Mouse (Mus musculus) megakaryocyte, adult 5-6 weeks (primary cell): ENCODE results near the gene Itsn2. TPM values are rescaled to one million over a fixed set of nuclear protein-coding genes. Genes with fewer than 3 reads are reported as not detected.
"Not testable (repeated sequence)": the region's sequence is repeated elsewhere in the genome, so short reads cannot be mapped to it uniquely, and the experiment has no call there.

ENCODE experiments used
- ATAC-seq: 2 replicates; pipeline ENCODE4 v1.8.0; 2016; ENCODE audit warnings: mild to moderate bottlenecking, inconsistent platforms; ENCODE audit not compliant: poor library complexity, severe bottlenecking
- total RNA-seq, 2 experiments: library from RNA; stranded (forward) in 1 of 2; stranded (reverse) in 1 of 2; fragments of 153-499, 151-499 nt in 1 of 2; fragments of 221-1000, 200-1000 nt in 1 of 2; gene quantifications; 2 replicates each; pipeline versions ENCODE4 v1.2.3 to v1.2.4; 2015 to 2017

Itsn2 gene
- total RNA-seq, 2 experiments from 2014 or later = 94.6 to 201 TPM

DNA sequence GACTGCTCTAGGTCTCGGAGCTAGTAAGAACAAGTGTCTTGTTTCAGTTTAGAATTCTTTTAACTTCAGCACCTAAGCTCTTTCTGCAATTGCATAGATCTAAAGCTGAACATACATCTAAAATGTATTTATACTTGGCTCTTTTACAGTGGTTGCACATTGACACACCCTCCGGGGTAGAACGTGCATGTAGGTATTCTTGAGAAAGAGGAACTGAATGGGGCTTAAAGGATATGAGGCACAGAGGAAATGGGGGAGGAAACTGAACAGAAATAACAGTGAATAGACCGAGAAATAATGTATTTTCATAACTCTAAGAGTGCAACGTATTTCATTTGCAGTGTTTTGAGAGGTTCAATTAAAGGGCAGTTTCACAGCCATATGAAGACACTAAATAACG is 2.6 kb downstream of the Itsn2 start:
- ATAC-seq = peak; percentile 58

DNA sequence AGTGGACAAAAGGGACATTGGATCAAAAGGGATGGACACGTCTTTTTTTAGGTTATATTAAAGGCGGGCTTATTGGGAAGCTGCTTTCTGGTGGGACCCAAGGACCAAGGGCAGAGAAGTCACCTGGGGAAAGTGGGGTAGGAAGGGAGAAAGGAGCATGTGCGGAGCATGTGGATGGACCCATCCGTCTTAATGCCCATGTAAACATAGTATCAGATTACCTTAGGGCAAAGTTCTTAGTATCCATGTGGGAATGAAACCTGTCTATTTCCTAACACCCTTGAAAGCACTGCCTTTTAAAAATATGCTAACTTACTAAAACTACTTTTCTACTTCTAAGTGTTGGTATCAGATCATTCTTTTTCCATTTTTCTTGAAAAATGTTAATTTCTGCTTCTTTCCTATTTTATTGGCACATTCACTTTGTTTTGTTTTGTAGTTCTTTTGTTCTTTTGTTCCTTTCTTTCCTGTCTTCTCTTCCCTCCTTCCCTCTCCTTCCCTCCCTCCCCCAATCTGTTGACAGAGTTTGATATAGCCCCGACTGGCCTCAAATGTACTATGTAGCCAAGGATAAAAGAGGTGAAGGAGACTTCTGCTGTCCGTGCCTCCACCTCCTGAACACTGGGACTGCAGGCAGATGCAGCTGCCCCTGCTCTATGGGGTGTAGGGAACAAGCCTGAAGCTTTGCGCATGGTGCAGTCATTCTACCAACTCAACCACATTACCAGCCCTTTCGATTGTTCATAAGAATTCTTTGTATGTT is 6.4 kb downstream of the Itsn2 start:
- ATAC-seq = no peak

DNA sequence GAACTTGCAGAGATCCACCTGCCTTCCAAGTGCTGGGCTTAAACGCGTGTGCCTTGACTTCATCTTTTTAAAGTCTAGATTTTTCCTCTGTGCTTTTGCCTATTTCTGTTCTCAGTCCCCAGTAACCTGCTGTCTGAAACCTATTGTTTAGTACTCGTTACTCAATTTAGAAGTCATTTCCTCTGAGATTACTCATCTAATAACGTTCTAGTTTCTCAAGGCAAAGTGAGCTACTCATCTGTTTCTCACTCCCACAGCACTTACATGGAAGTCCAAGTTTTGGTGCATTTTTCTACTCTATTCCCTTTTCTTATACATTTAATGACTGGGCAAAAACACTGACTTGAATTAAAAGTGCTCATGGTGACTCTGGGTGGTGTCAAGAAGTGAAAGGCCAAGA is 7.3 kb downstream of the Itsn2 start:
- no peak; the same call in 1 of the 2 replicates for ATAC-seq

DNA sequence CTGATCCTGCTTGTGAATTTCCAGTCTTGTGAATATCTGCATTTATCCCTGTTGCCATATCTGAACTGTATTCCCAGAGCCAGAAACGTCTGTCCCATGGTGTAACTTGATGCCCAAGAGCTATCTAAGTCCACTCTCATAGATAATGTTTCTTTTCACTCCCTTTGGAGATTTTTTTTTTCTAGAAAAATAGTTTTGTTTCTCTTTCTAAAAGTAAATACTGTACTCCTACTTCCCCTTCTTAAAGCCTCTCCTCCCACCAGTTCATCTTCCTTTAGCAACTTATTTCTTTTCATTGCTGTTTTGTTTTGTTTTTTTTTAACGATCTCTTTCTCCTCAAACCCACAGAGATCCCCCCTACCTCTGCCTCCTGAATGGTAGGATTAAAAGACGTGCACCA is 14.2 kb downstream of the Itsn2 start:
- no peak for ATAC-seq

DNA sequence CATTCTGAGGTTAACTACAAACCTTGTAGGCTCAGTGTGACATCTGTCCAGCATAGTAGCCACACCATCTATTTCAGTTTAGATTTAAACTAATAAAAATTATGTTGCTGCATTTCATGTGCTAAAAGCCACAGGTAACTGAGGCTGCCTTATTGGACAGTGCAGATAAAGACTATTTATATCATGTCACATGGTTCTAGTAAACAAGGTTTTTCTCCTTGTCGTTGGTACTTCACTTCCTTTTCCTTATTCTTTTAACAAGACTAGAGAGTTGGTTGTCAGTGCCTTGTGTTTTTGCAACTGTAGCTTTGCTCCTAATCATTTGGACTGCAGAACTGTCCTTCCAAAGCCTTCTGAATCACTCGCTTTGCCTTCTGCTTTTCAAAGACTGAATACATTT is 22.3 kb downstream of the Itsn2 start:
- no peak for ATAC-seq

DNA sequence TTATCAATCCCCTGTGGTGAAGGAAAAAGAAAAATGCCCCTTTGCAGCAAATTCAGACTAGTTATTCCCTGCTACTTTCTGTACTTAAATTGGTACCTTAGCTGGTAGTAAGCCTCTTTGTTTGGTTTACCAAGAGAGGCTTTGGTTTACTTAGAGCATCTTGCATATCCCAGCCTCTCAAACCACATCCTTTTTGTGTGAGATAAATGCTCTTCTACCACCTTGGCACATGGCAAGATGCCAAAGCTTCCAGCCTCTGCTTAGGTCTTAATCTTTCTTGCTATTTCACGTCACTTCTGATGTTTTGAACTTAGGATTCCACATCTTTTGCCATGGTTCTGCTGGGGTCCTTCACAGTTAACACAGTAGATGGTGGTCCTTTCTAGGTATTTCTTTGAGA is 31.8 kb downstream of the Itsn2 start:
- no peak for ATAC-seq

DNA sequence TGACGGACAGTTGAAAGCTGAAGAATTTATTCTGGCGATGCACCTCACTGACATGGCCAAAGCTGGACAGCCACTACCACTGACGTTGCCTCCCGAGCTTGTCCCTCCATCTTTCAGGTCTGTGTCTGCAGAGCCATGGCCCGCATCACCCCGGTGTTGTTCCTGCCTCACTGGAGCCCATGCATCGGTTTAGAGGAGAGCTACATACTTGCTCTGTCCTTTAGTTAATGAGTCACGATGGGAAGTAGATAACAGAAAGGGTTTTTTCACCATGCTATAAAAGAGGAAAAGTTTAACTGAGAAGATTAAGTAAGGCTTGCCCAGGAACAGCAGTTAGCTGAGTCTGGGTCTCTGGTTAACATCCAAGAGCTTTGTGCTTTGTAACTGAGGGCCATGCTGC is 40.5 kb downstream of the Itsn2 start:
- no peak for ATAC-seq

DNA sequence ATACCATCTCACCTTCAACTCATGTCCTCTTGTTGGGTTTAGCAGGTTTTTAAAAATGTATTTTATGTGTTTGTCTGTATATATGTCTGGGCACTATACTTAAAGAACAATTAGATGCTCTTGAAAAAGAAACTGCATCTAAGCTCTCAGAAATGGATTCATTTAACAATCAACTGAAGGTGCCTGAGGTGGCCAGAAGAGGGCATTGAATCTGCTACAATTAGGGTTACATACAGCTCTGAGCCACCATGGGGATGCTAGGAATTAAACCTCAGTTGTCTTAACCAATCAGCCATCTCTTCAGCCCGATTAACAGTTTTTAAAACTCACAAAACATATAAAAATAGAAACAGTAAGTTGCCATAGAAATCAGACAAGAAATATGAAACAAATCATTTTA is 46.0 kb downstream of the Itsn2 start:
- no peak for ATAC-seq

DNA sequence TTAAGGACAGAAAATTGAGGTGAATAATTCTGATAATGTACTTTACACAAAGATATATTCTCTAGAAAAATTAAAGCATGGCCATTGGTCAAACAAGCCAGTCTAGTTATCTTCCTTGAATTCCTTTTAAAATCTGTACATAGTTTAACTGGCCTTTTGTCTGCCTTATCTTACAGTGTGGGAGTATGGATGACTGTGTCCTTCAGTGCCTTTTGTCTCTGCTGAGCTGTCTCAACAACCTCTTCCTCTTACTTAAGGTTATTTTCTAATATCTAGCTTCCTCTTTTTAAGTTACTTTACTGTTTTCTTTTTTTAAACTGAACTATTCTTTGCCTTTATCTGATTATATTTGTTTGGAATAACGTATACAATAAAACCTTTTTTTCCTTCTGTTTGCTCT is 48.3 kb downstream of the Itsn2 start:
- peak; percentile 83 for ATAC-seq

DNA sequence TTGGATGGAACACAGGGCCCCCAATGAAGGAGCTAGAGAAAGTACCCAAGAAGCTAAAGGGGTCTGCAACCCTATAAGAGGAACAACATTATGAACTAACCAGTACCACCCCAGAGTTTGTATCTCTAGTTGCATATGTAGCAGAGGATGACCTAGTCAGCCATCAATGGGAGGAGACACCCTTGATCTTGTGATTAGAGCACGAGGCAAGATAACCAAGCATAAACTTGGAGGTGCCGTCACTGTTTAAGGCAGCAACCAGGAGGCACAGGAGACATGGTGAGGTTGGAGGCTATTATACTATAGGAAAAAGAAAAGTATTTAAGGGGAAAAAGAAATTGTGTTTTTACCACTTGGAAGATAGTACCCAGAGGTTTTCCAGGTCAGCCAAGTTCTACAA is 64.4 kb downstream of the Itsn2 start:
- ATAC-seq = no peak

DNA sequence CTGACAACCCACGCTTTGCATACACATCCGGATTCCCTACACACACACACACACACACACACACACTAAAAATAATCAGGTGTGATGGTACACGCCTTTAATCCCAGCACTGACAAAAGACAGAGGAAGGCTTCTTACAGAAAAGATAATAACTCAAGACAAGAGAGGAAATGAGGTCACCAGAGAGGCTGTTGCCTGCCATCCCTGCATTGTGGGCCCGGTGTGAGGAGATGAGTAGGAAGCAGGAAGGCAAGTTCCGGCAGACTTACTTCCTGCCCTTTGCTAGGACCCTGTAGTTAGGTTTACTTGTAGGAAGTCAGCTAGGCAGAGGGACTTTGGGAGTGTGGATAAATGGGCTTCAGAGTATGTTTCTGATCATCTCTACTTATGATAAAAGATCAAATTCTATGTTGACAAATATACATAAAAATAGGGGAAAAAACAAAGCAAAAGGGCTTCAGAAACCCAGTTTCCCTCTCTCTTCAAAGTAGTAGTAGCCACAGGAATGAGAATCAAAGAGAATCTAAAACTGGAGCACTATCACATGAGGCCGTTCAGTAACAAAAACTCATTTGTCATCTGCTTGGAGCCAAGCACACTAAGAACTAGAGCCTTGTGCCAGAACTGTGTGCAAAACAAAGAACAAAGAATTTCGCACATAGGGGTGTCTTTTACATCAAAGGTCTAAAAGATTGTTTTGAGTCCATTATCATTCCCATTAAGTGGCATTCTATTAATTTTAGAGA is 72.7 kb downstream of the Itsn2 start:
- no peak for ATAC-seq

DNA sequence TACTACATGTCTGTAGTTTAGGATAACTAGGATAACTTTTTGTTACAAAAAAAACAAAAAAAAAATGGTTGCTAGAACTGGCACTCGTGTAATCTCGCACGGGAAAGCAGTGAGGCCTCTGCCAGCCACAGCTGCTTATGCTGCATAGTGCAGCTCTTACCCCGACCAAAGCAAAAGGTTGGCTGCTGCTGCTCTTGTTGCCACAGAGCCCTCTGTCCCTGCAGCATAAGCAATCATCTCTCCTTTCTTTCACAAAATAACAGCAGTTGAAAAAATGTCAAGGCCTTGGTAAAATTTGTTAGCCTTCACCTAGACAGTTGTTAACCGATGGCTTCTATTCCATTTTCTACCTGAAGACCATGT is 73.2 kb downstream of the Itsn2 start:
- ATAC-seq = no peak

DNA sequence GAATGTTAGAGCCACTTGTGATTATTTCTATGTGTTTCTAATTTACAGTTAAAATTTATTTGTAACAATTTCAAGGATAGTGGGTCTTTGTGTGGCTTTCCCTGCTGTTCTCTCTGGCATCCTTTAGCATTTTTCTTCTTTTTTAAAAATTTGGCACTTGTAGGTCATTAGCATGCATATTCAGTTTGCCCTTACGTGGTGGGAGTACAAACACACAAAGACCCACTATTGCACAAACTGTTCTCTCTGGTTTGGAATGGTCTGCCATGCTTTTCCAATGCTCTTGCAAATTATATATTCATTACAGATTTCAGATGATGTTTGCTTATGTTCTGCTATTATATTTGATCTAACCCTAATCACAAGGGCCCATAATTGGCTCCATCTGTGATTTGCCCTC is 83.9 kb downstream of the Itsn2 start:
- no peak for ATAC-seq

DNA sequence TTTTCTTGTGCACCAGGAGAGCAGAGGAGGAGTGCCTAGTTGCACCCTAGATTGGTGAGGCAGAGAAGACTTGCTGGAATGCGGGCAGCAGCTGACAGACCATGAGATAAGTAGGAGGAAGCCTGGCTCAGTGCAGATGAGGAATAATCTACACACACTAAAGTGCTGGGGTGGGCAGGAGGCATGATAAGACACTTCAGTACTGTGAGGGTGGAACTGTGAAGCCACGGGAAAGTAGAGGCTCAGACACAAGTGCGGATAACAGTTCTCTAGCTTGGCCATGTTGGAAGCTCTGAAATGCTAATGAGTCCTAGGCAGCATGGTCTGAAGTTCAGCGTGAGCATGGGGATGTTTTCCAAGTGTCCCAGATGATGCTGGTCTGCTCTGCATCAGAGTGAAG is 87.5 kb downstream of the Itsn2 start:
- no peak for ATAC-seq

DNA sequence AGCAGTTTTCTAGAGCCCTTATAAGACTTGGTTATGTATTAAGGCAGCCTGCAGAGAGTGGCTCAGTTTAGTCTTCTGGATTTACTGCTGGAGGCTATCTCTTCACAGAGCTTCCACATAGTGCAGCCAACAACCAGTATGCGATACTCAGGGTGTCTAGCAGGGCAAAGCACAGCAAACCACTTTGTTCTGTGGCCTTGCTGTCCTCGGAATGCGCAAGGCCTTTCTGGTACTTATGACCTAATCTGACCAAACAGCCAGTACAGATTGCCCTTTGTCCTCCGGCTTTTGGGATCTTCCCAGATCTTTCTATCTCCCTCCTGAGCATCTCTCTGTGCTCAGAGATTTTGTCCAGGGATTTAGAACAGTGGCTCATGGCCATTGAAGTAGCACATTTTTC is 93.0 kb downstream of the Itsn2 start:
- no peak for ATAC-seq

DNA sequence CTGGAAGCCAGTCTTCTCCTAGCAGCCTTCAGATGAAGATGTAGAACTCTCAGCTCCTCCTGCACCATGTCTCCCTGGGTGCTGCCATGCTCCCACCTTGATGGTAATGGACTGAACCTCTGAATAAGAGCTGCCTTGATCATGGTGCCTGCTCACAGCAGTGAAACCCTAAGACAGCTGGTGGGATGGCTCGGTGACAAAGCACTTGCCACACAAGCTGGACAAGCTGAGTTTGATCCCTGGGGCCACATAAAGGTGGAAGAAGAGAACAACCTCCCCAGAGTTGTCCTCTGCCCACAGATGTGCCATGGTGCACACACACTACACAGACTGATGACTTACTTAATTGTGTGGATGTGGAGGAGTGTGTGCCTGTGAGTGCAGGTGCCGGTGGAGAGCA is 95.9 kb downstream of the Itsn2 start:
- ATAC-seq = no peak

DNA sequence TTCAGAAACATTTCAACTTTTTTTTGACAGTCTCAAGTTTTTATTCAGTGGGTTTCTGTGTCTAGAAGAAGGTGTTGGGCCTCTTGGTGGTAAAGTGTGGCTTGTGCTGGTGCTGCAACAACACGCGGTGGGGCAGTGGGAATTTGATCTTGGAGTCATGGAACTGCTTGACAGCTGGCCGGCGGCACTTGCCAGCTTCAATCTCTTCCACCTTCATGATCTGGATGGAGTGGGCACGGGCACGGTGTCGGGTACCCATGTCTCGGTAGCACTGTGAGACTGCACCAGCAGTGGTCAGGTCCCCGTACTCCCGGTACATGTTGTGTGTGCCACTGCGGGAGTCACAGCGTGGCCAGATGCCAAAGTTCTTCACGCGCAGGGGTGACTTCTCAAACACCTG is 96.9 kb downstream of the Itsn2 start:
- ATAC-seq = no peak

DNA sequence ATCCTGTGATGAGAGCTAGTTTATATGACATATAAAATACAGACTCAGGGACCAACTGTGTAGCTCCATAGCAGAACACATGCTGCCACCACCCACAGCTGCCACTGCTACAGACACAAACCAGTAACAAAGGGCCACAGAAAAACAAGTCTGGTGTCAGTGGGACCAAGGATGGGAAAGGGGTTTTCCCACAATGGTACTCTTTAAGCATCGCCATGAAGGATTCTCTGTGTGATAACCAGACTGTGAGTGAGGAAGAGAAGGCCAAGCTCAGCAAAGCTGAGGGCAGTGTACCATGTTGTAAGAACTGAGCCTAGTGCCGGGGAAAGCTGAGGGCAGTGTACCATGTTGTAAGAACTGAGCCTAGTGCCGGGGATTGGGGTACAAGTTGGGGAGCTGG is 98.8 kb downstream of the Itsn2 start:
- ATAC-seq = no peak

DNA sequence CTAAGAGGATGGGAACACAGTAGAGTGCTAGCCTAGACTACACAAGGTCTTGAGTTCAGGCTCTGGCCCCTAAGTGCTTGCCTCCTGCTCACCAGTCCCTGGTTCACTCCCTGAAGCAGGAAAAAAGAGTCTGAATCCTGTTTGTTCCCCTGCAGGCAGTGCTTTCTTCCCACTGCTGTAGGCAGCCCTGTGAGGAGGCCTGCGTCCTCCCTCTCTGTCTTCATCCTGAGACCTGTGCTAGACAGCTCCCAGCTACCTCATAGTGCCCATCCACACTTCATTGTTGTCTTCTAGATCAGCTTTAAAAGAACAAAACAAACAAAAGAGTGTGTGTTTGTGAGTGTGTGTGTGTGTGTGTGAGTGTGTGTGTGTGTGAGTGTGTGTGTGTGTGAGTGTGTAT is 102.1 kb downstream of the Itsn2 start:
- ATAC-seq = no peak

DNA sequence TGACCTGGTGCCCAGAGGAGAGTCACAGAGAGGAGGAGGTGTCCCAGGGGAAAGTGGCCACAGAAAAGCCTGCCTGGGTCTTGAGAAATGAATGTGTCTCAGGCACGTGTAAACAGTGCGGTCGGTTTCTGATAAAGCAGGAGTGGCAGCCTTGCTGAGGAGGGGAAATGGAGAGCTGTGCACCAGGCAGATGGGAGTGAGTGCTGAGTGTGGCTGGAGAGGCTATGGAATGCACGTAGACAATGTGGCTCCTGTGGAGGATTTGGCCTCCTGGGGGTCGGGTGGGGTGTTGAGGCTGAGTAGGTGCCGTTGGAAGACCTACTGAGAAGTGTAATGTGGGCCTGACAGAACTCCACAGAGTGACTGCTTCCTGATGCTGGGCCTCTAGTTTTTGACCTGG is 113.2 kb downstream of the Itsn2 start:
- not testable (repeated sequence) for ATAC-seq

DNA sequence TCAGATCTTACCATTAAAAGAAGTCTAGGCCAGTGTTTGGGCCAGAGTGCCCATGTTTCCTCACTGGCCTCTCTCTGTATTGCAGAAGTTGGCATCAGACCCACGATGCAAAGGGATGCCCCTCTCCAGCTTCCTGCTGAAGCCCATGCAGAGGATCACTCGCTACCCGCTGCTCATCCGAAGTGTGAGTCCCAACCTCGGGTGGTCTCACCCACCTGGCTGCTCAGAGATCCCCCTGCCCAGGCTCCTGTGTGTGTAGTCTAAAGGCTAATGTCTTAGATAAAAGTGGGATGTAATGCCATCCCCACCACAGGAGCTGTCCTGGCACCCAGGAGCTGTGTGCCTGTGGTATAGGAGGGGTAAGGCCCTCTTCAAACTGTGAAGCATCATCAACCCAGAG is 113.7 kb downstream of the Itsn2 start:
- ATAC-seq = no peak

DNA sequence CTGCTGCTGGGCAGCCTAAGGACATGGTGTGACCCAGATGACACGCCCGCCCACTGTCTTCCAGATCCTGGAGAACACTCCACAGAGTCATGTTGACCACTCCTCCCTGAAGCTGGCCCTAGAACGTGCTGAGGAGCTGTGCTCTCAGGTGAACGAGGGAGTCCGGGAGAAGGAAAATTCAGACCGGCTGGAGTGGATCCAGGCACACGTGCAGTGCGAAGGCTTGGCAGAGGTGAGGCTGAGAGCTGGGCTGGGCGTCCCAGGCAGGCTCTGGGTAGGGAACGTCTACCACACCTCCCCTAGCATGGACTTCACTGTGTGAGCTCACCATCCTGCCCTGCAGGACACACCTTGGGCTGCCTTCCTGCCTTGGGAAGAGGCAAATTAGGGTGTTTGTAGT is 114.5 kb downstream of the Itsn2 start:
- no peak for ATAC-seq
